Mouse (Mus musculus) thymus, postnatal 4 days (tissue): Measurements from ENCODE around the gene Ube2e2.

Source experiments
- DNase-seq: peaks from one replicate; pipeline ENCODE4 v3.0.0; 2021

Gene Ube2e2

DNA sequence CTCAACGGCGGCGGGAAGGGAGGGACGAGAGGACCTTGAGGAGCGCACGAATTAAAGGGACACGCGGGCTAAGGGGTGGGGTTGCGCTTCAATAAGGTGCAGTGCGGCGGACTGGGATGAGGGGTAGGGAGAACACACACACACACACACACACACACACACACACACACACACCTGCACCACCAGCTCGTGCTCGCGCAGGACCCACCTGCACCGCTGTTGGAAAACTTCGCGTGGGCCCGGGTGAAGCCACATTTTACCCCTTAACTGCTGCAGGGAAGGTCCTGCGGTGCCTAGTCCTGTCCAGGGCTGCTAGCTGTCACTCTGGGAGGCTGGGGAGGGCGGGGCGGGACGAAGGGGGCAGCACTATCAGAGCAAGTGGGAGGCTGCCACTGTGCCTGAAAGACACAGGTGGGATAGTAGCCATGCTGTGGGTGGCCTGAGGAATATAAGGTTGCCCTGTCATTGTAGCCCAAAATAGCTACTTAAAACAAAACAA, at the start of gene Ube2e2:
Gene Ube2e2, minus strand, starts transcription at position 321 of the 499 bp plus-strand sequence.
- no peak for DNase-seq

DNA sequence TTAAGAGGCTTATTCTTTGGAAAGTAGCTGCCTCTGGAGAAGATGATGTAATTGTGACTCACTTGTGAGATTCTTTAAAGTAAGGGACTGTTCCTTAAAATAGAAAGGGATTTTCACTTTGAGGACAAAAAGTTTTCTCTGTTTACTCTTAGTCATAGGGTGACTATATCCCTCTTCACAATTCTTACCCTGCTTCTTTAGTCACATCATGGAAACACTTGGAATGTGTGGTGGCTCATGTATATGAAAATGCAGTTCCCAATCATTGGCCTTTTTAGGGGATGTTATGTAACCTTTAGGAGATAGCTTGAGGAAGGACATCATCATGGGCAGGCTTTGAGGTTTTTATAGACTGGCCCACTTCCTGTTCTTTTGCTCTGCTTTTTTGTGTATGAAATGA, 46.0 kb upstream of the Ube2e2 start:
- DNase-seq = no peak

DNA sequence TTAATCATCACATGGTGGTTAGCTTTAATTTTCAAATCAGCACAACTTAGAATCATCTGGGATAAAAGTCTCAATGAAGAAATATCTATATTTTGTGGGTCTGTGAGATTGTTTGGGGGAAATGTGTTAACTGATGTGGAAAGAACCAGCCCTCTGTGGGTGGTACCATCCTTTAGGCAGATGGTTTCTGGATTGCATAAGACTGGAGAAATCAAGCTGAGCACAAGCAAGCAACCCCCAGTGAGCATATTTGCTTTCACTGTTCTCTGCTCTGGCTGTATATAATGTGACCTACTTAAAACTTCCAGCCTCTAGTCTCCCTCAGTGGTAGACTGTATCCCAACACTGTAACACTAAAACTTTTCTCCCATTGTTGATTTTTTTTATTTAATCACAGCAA, 9.5 kb upstream of the Ube2e2 start:
- DNase-seq = no peak

DNA sequence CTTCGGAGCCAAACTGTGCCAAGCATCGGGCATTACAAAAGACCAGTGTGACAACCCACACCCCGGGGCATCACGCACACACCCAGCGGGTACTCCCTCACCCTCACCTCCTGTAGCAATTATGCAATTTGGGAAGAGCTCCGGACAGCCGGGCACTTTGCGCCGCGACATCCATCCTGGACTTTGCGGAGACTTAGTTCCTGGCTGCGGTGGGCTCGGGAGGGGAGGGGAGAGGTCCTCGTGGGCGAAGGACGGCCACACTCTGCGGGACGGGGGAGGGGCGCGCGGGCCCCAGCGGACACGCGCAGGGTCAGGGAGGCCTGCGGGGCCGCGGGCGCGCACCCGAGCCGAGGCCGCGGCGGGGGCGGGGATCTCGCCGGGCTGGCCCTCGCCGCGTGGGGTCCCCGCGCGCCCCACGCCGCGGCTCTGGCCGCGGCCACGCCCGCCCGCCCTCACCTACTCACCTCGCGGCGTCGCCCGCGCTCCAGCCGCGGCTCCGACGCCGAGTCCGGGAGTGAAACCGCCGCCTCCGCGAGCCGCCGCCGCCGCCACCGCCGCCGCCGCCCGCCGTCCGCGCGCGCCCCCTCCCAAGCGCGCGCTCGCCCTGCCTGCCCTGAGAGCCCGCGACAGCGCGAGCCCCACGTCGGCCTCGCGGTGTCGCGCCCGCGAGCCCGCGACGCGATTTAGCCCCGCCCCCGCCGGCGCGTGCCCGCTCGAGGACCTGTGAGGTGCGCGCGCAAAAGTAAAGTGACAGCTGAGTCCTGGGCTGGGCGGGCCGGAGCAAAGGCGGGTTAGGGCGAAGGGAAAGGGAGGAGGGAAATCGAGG, 733 bp downstream of the Ube2e2 start:
- DNase-seq = peak; percentile 95

DNA sequence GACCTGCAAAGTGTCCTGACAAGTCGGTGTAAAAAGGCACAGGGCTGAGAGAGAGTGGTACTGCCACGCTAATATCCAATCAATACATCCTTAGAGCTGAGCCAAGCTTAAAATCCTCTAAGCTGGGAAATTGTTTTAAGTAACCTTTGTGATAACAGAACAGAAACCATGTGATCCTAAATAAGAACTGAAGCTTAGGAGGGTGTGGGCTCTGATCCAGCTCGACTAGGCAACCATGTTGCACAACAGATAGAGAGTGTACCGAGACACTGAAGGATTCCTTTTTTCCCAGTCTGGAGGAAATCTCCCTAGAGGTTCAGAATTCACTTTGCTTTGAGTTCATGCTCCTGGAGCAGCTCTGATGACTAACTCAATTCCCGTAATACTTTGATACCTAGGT, 4.5 kb downstream of the Ube2e2 start:
- DNase-seq = no peak

DNA sequence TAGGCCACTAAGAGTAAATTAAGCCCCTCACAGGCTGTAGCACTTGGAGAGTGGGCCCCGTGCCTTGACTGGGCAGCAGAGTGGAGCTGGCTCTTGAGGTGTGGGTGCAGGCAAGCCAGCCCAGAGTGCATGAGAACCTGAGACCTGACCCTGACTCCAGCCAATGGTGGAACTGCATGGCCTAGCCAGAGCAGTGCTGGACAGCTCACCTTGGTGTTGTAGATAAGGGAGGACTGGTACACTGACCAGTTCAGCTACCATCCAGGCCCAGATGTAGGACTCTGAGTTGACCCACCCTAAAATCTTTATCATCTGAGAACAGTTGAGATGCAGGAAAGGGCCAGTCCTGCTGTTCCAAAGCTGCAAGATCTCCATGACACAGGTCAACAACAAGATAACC, 11.6 kb downstream of the Ube2e2 start:
- DNase-seq = no peak

GRCm38 (mm10) chr14:18870716-18871115, 23.4 kb downstream of the Ube2e2 start:
- no peak for DNase-seq

- DNase-seq = no peak
These were observed 65.4 kb downstream of the Ube2e2 start for GRCm38 (mm10) chr14:18828661-18829060.

- no peak for DNase-seq
These were observed 67.3 kb downstream of the Ube2e2 start for GRCm38 (mm10) chr14:18826753-18827152.

GRCm38 (mm10) chr14:18820713-18821112, 73.4 kb downstream of the Ube2e2 start:
- no peak for DNase-seq

GRCm38 (mm10) chr14:18796857-18797256, 97.2 kb downstream of the Ube2e2 start:
- DNase-seq = no peak

GRCm38 (mm10) chr14:18795787-18796186, 98.3 kb downstream of the Ube2e2 start:
- no peak for DNase-seq

DNA sequence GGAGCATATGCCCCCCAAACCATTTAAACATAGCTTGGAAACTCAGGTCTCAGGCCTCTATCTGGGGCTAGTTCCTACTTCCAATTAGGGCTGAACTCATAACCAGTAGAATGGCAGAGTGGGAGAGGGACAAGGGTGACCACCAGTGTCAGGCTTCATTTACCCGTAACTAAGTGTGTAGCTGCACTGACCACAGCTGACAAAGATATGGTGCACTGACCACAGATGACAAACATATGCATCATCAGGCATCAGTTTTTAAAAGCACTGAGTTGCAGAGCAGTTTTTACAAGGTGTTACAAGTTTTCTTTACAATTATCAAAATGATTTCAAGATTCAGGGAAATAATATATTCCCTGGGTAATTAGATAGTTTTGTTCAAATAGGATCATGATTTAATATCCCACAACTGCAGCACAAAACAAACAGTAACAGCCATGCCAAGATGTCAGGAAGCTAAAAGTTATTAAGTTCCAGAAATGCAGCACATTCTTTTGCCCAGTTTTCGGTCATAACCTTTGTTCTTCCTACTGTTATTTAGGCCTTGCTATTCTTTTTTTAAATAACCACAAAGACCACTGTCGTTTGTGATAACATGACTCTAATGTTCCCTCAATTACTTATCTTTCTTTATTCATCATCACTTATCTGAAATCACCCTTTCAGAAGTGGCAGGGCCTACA, 114.9 kb downstream of the Ube2e2 start:
- DNase-seq = no peak

DNA sequence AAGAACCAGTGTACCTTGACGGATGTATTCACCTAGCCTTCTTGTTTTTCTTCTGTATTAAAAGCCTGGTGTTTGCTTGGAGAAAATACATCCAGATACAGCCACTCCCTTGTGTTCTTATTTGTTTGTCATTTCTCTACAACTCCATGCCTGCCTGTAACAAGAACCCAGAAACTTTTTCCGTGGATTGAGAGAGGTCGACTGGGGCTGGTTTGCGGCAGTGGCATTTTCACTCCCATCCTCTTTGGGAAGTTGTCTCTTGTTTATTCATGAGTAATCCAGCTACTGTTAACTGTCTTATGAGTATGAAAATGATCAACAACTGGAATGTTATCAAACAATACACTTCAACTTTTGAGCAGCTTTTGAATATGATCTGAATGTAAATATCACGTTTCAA, 115.8 kb downstream of the Ube2e2 start:
- no peak for DNase-seq

- DNase-seq = no peak
These were observed 117.9 kb downstream of the Ube2e2 start for GRCm38 (mm10) chr14:18776132-18776531.

DNA sequence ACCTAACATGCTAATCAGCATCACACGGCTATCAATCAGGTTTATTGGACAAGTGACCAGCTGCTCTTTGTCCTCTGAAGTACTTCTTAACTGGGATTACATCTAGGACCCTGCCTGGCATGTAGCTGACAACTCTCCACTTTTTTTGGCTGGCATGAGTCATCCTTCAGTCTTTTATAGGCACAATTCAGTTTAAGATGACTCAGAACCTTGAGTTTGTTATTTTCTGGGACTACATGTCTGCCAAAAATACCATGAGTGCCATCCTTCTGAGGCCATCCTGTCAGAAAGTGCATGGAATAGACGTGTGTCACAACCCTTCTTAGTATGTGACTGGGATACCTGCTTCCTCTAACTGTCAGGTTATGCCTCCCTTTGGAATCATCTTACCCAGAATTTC, 120.3 kb downstream of the Ube2e2 start:
- DNase-seq = no peak

GRCm38 (mm10) chr14:18759601-18760356, 134.3 kb downstream of the Ube2e2 start:
- DNase-seq = no peak

DNA sequence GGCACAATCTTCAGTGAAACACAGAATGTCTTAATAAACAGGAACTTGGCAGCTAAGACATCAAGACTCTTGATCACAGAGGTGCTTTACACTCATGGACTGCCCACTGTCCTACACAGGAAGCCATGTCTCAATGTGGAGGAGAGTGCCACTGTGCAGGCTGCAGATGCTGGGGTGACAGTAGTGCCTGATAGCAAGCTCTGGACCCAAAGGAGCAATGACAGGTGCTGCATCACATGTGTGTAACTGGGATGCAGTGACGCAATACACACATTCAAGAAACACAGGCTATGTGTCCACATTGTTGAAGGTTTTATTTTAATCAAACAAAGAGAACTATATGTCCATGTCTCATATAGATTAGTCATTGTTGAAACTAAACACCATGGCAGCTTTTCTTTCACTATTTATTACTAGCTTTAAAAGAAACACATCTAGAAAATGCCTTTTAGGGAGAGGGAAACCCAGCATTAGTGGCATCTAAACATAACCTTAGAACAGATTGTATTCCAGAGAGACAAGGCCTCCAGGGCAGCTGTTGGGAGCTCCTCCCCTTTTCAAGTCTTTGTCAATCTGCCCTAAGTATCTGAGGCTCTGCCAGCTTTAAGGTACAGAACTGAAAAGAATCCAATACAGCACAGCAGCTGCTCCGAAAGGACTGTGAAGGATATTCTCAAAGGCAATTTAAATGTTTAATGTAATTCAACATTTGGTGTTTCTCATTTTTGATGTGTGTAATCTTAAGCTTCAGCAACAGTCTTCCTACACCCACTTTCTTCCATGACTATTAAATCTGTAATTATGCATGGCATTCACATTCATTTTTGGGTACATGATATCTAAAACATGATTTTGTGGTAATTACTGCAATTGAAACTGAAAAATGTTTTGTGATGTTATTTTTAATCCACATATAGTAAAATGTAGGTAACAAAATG, 135.2 kb downstream of the Ube2e2 start:
- no peak for DNase-seq

GRCm38 (mm10) chr14:18758003-18758402, 136.1 kb downstream of the Ube2e2 start:
- DNase-seq = no peak

DNA sequence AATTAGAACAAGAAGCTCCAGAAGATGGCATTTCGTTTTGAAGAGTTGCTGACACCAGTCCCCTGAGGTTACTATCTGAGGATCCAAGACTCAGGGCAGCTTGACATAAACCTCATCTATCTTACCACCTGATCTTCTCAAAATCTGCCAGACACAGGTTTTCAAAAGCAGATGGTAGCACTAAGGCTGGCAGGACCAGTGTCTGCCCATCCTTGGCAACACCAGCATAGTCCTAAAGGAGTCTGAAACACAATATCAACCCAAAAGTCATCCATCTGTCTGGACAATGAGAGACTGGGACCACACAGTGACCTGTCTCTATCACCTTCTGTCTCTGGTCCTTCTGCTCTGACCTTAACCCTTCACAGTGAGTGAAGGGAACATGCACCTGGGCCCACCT, 138.7 kb downstream of the Ube2e2 start:
- DNase-seq = no peak

DNA sequence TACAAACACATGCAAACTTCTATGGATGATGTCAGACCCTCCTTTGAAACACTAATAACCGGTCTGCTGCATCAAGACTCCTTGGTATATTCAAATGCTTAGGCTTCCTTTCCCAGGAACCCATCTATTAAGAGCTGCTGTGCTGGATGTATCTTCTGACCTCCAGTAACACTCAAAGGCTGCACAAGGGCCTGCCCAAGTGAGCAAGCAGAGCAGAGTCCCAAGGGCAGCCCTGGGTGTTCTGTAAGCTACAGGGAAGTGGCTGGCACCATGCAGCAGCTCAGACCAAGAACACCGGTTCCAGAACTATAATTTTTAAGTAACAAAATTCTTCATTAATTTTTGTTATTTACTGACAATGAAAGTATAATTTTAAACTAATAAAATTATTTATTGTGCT, 139.5 kb downstream of the Ube2e2 start:
- DNase-seq = no peak

DNA sequence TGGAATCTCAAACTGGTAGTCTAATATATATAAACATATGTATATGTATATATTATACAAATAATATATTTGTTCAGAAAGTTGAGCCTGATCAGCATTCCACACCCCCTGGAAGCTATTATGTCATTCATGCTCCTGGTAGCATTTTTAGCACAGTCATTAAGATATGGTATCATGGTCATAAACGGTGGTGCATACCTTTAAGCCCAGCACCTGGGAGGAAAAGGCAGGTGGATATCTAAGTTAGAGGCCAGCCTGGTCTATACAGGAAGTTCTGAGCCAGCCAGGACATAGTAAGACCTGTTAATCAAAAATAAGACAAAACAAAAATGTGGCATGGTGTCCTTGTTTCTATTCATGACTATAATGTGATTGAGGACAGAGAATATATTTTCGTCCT, 140.1 kb downstream of the Ube2e2 start:
- no peak for DNase-seq
